Mouse (Mus musculus) bone marrow macrophage, adult 2 months (primary cell): ENCODE measurements around the gene Svbp.

Experiments used
- CTCF ChIP-seq: IDR thresholded peaks from 2 replicates; pipeline ENCODE4 v1.5.1; 2012; ENCODE audit warnings: low read depth, mild to moderate bottlenecking, low read length, moderate library complexity
- POLR2A ChIP-seq: IDR thresholded peaks from 2 replicates; pipeline ENCODE4 v1.6.1; 2012; ENCODE audit warnings: mild to moderate bottlenecking, low read depth, low read length, borderline replicate concordance

DNA sequence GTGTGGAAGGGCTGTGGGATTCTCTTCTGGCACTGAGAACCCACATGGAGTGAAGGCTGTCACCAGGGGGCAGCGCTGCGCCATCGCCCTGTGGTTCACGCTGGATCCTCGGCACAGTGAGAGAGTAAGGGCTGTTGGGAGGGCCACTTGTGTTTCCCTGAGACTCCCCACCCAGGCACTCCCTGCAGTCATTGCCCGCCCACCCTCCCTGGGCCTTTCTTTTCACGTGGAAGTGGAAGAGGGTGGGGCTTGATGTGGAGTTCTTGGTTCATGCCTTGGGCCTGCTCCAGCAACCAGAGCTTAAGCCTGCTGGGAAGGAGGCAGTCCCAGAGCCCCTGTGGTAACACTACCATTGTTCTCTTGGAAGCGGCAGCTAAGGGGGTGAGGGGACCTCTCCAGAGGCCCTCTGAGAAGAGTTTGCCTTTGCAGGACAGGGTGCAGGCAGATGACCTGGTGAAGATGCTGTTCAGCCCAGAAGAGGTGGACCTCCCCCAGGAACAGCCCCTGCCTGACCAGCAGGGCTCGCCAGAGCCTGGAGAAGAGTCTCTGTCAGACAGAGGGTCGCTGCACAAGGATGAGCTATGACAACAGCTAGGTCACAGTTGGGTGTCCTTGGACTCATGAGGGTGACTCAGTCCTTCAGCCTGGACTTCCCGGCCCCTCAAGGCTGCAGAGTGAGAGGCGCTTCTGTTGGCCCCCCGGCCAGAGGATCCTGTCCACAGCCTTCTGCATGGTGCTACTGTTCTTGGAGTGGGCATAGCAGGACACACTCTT lies 52.5 kb downstream of the Svbp start:
- peak; percentile 48 for TF ChIP-seq CTCF
- TF ChIP-seq POLR2A, result no peak
